Mouse (Mus musculus) heart, postnatal 0 days (tissue): ENCODE data around the gene Elobl. TPM values are rescaled to one million over a fixed set of nuclear protein-coding genes. Genes with fewer than 3 reads are reported as not detected.
A peak's percentile ranks its signal among the peaks of the same experiment; 100 is the strongest.
"Not testable (repeated sequence)": the region's sequence is repeated elsewhere in the genome, so short reads cannot be mapped to it uniquely, and the experiment has no call there.

Experiments
- ATAC-seq: fragments of 200-750 bp; cut with Nextera tagmentation; 2 replicates; pipeline ENCODE4 v1.8.0; 2017; ENCODE audit warnings: low read depth, moderate number of reproducible peaks, moderate library complexity; ENCODE audit not compliant: insufficient read depth
- DNase-seq: peaks from one replicate; pipeline ENCODE4 v3.0.0-alpha.2; 2016; ENCODE audit warnings: low spot score
- H3K27ac ChIP-seq: fragments of 300-500 bp; sonication (generic); 2 replicates; pipeline ENCODE4 v1.5.1; 2014; ENCODE audit warnings: low read depth, mild to moderate bottlenecking
- H3K27me3 ChIP-seq: fragments of 300-500 bp; sonication (generic); 2 replicates; pipeline ENCODE4 v1.6.1; 2014; ENCODE audit warnings: low read length, mixed read lengths; ENCODE audit not compliant: control insufficient read depth, insufficient read depth
- H3K36me3 ChIP-seq: fragments of 300-500 bp; sonication (generic); replicated peaks from 2 replicates; pipeline ENCODE4 v1.6.1; 2014; ENCODE audit warnings: low read length, mixed read lengths; ENCODE audit not compliant: control insufficient read depth, insufficient read depth
- H3K4me1 ChIP-seq: fragments of 300-500 bp; sonication (generic); 2 replicates; pipeline ENCODE4 v1.6.1; 2014; ENCODE audit warnings: antibody characterized with exemption; ENCODE audit not compliant: control insufficient read depth, insufficient read depth
- H3K4me2 ChIP-seq: fragments of 300-500 bp; sonication (generic); 2 replicates; pipeline ENCODE4 v1.6.1; 2014; ENCODE audit warnings: low read depth, mild to moderate bottlenecking, low read length, moderate library complexity
- H3K4me3 ChIP-seq: fragments of 300-500 bp; sonication (generic); 2 replicates; pipeline ENCODE4 v1.5.1; 2014; ENCODE audit warnings: low read depth, low read length
- H3K9ac ChIP-seq: fragments of 300-500 bp; sonication (generic); replicated peaks from 2 replicates; pipeline ENCODE4 v1.6.1; 2014; ENCODE audit warnings: low read depth, low read length, mixed read lengths
- H3K9me3 ChIP-seq: fragments of 300-500 bp; sonication (generic); replicated peaks from 2 replicates; pipeline ENCODE4 v1.6.1; 2016; ENCODE audit warnings: low read length; ENCODE audit not compliant: control insufficient read depth
- CTCF ChIP-seq: IDR thresholded peaks from 2 replicates; pipeline ENCODE4 v1.5.1; 2016; ENCODE audit warnings: antibody characterized with exemption, control low read depth, low read depth
- EP300 ChIP-seq: IDR thresholded peaks from 2 replicates; pipeline ENCODE4 v1.6.1; 2016; ENCODE audit warnings: antibody characterized with exemption, low read depth
- WGBS: fragments of 180-500 bp; shearing (Covaris S2); extraction: QIAGEN DNeasy Blood & Tissue Kit; methylation state at CpG from one replicate; pipeline ENCODE4 v1.1.7; 2014; 5-methylcytosine and 5-hydroxymethylcytosine counted together
- polyA plus RNA-seq: library from polyadenylated mRNA; unstranded; fragments of >200 nt; fragmentation: Nextera tagmentation; extraction: Ambion mirVana; gene quantifications from 2 replicates; pipeline ENCODE4 v1.2.1, GENCODE M21; 2015
- total RNA-seq: library from RNA; depleted of rRNA; stranded (reverse); fragments of >200 nt; gene quantifications from 2 replicates; pipeline ENCODE4 v1.2.3, GENCODE M21; 2014; ENCODE audit warnings: low replicate concordance

Elobl gene
- total and polyA plus RNA-seq, 2 experiments from 2014 or later = not detected

DNA sequence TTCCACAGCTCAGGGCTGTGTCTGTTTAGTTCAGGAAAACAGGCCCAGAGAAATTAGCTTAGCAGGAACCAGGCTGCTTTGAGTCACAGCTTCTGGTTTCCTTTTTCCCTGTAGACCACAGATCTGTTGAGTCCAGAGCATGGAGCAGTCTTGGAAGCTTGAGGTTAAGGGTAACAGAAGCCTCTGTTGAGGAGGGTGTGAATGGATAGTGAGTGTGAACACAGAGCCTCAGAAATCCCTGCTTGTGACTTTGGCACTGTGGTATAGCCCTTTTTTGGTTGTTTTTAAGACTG lies 33.7 kb upstream of the Elobl start:
- H3K4me2 ChIP-seq = peak overlapping the region; percentile 78
- peak overlapping the region; percentile 86 for H3K27ac ChIP-seq

DNA sequence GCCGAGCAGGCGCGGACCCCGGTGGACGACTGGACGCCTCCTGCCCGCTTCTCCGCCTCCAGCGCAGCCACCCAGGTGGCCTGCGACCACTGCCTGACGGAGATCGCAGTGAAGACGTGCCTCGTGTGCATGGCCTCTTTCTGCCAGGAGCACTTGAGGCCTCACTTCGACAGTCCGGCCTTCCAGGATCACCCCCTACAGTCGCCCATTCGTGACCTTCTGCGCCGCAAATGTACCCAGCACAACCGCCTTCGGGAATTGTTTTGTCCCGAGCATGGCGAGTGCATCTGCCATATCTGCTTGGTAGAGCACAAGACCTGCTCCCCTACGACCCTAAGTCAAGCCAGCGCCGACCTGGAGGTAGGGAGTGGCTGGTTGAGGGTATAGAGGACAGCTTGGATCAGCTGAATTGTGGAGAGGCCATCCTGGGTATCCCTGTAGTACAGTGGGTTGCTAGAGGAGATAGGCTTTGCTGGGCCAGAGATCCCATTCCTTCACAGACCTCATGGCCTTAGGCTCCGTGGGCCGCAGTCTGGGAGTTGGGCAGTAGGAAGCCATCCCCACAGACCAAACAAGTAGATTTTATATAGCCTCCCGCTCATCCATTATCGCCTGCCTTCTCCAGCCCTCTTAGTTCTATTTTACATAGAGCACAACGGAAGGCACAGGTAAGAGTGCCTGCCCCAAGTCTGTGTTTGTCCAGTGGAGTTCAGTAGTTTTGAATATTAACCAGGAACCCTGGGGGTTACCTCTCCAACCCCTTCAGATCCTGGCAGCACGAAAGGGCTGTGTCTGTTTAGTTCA lies 33.2 kb upstream of the Elobl start:
- 12% methylated on average over 33 of the region's 33 CpGs for WGBS
- no peak for DNase-seq
- no peaks in the 10 kb centered on the region for H3K27me3 ChIP-seq

More for the DNA sequence above, 33.7 kb upstream of the Elobl start:
- H3K4me1 ChIP-seq = peaks cover 40% of the 10 kb centered on the region
- H3K4me3 ChIP-seq = peak overlapping the region; percentile 88
- peaks cover 5% of the 10 kb centered on the region for H3K36me3 ChIP-seq
- ATAC-seq (no peak), DNase-seq (no peak)
- H3K9me3 ChIP-seq = no peaks in the 10 kb centered on the region
- no peaks in the 10 kb centered on the region for H3K27me3 ChIP-seq
- H3K9ac ChIP-seq = peak overlapping the region; percentile 91
- TF ChIP-seq EP300 (no peak), CTCF (no peak)

DNA sequence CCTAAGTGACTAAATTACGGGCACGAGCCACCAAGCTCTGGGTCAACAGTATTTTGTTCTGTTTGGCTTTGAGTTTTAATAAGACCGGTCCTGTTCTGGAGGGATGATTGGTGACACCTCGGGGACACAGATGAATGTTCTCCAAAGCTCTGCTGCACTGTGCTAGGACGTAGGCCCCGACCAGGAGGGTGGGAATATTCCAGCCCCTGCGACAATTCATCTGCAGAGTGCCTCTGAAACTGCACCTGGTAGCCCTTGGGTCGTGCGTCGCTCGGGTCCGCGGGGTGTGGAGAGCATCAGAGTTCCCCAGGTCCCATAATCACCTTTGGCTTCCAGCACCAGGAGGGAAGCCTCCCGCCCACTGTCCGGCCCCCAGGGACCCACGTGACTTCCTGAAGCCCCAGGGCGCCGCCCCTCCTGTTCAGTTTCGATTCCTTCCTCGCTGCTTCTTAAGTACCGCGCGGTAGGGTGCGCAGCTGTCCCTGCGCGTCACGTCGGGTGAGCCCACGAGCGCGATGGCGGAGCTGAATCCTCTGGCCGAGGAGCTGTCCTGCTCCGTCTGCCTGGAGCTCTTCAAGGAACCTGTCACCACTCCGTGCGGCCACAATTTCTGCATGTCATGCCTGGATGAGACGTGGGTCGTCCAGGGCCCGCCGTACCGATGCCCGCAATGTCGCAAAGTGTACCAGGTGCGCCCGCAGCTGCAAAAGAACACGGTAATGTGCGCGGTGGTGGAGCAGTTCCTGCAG lies 32.4 kb upstream of the Elobl start, which contains the start of gene Trim25:
TSS of gene Trim25 (plus strand) at position 403 of the 749 bp plus-strand sequence.
- WGBS = 2% methylated on average over 48 of the region's 48 CpGs
- peak; percentile 95 for ATAC-seq
- H3K36me3 ChIP-seq = no peaks in the 10 kb centered on the region

More for the DNA sequence above, 33.2 kb upstream of the Elobl start:
- no peak for TF ChIP-seq EP300
- no peak for TF ChIP-seq CTCF
- peak; percentile 19 for ATAC-seq
- H3K9ac ChIP-seq = peak overlapping the region; percentile 91
- H3K4me1 ChIP-seq = peaks cover 40% of the 10 kb centered on the region
- peak overlapping the region; percentile 78 for H3K4me2 ChIP-seq
- H3K9me3 ChIP-seq = no peaks in the 10 kb centered on the region
- H3K27ac ChIP-seq = peak overlapping the region; percentile 86
- no peaks in the 10 kb centered on the region; the same call in 1 of the 2 replicates for H3K36me3 ChIP-seq
- peak overlapping the region; percentile 88 for H3K4me3 ChIP-seq

GRCm38 (mm10) chr11:88998406-88998805 lies 31.7 kb upstream of the Elobl start:
- Histone ChIP-seq H3K9ac (no peak overlapping the region), H3K4me2 (no peak overlapping the region; the same call in 1 of the 2 replicates)
- 25% methylated on average over 3 of the region's 3 CpGs for WGBS

More for the DNA sequence above, 32.4 kb upstream of the Elobl start, which contains the start of gene Trim25:
- DNase-seq = peak; percentile 97
- Histone ChIP-seq H3K4me1 (peaks cover 40% of the 10 kb centered on the region), H3K27me3 (no peaks in the 10 kb centered on the region), H3K27ac (peak within 1 kb of the TSS; percentile 86), H3K9me3 (no peaks in the 10 kb centered on the region), H3K4me3 (peak within 1 kb of the TSS; percentile 88), H3K4me2 (peak within 1 kb of the TSS; percentile 78), H3K9ac (peak within 1 kb of the TSS; percentile 91)
- no peak; the same call in 1 of the 2 replicates for TF ChIP-seq CTCF
- peak; percentile 72; the same call in 1 of the 2 replicates for TF ChIP-seq EP300

GRCm38 (mm10) chr11:88997343-88997742 lies 30.6 kb upstream of the Elobl start:
- Histone ChIP-seq H3K4me1 (peaks cover 24% of the 10 kb centered on the region), H3K27ac (peak overlapping the region; percentile 77)
- H3K4me2 ChIP-seq, ATAC-seq, H3K36me3 ChIP-seq, H3K9me3 ChIP-seq, H3K9ac ChIP-seq, DNase-seq, H3K27me3 ChIP-seq, H3K4me3 ChIP-seq: not testable (repeated sequence)
- 83% methylated on average over 5 of the region's 5 CpGs for WGBS
- 0 out of 2 replicates have a peak, but pooled peaks have one; percentile 3 for TF ChIP-seq CTCF

More at GRCm38 (mm10) chr11:88998406-88998805, 31.7 kb upstream of the Elobl start:
- ATAC-seq (no peak), DNase-seq (no peak)
- TF ChIP-seq CTCF (no peak), EP300 (no peak)
- Histone ChIP-seq H3K4me3 (no peak overlapping the region), H3K4me1 (peaks cover 35% of the 10 kb centered on the region), H3K9me3 (no peaks in the 10 kb centered on the region), H3K36me3 (no peaks in the 10 kb centered on the region), H3K27me3 (no peaks in the 10 kb centered on the region), H3K27ac (peak overlapping the region; percentile 86; the same call in 1 of the 2 replicates)
